Mouse (Mus musculus): ENCODE data around the gene Wwc1. TPM values are rescaled to one million over a fixed set of nuclear protein-coding genes. Genes with fewer than 3 reads are reported as not detected.

Gene Wwc1
- polyA plus RNA-seq, 1 experiment from 2014 or later: 2.0 TPM

DNA sequence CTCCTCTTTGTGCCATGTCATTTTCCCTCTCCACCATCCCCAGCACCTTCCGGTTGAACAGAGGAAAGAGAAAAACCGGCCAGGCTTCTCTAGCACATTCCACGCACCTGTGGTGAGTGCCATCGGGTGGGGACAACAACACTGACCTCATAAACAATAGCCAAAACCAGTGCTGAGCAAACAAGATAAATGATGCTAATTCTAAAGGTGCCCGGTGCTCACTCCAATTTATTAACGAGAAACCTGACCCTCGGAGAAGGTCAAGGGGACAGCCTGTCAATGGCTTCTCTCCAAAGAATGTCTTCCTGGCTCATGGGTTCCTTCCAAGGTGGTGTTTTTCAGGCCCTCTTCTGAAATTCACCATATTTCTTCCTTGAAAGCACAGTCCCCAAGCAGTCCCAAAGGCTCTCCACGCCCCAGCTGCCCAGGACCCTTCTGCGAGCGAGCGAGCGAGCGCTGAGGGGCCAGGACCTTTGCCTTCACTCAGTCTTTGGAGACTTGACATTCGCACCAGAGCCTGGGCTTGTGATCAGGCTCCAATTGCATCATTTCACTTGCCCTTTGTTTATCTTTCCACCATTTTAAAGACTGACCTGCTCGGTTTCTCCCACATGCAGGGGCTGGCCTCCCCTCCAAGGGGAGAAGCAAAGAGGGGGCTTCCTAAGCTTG, 29.1 kb downstream of the Wwc1 start:
- Histone ChIP-seq H3K36me3 (replicated peaks) (no peaks in the 10 kb centered on the region), H3K9me3 (replicated peaks) (no peaks in the 10 kb centered on the region), H3K9ac (no peak overlapping the region), H3K4me2 (peak overlapping the region; percentile 35), H3K27me3 (no peaks in the 10 kb centered on the region), H3K4me1 (replicated peaks) (peaks cover 13% of the 10 kb centered on the region; the same call in 1 of the 2 replicates), H3K27ac (replicated peaks) (peak overlapping the region; percentile 84), H3K4me3 (replicated peaks) (peak overlapping the region; percentile 18; the same call in 1 of the 2 replicates)
- ATAC-seq (ENCODE audit: insufficient read depth): peak; percentile 73
- 63% methylated on average over 15 of the region's 15 CpGs for WGBS (ENCODE audit: insufficient replicate concordance)

GRCm38 (mm10) chr11:35950466-35950865, 29.9 kb downstream of the Wwc1 start:
- Histone ChIP-seq H3K27me3 (no peaks in the 10 kb centered on the region), H3K4me1 (replicated peaks) (peaks cover 13% of the 10 kb centered on the region; the same call in 1 of the 2 replicates), H3K36me3 (replicated peaks) (no peaks in the 10 kb centered on the region), H3K4me2 (peak overlapping the region; percentile 35; the same call in 1 of the 2 replicates), H3K27ac (replicated peaks) (peak overlapping the region; percentile 84; the same call in 1 of the 2 replicates), H3K9ac (no peak overlapping the region), H3K4me3 (replicated peaks) (no peak overlapping the region), H3K9me3 (replicated peaks) (no peaks in the 10 kb centered on the region)
- 66% methylated on average over 7 of the region's 7 CpGs for WGBS (ENCODE audit: insufficient replicate concordance)
- ATAC-seq (ENCODE audit: insufficient read depth): no peak

- Histone ChIP-seq H3K27ac (replicated peaks) (0 out of 2 replicates have a peak overlapping the region, but pooled peaks have one; percentile 84), H3K4me2 (no peak overlapping the region), H3K4me1 (replicated peaks) (peaks cover 13% of the 10 kb centered on the region; the same call in 1 of the 2 replicates), H3K27me3 (no peaks in the 10 kb centered on the region), H3K9me3 (replicated peaks) (no peaks in the 10 kb centered on the region), H3K36me3 (replicated peaks) (no peaks in the 10 kb centered on the region), H3K9ac (no peak overlapping the region), H3K4me3 (replicated peaks) (no peak overlapping the region)
- WGBS (ENCODE audit: insufficient replicate concordance): 69% methylated on average over 3 of the region's 3 CpGs
- no peak for ATAC-seq (ENCODE audit: insufficient read depth)
Observed at GRCm38 (mm10) chr11:35950011-35950410, 30.3 kb downstream of the Wwc1 start.

- no peak for ATAC-seq (ENCODE audit: insufficient read depth)
- no peak overlapping the region for H3K9ac ChIP-seq
- 43% methylated on average over 6 of the region's 6 CpGs for WGBS (ENCODE audit: insufficient replicate concordance)
- H3K27me3 ChIP-seq: no peaks in the 10 kb centered on the region
- no peak overlapping the region for H3K4me2 ChIP-seq
- no peak overlapping the region for H3K27ac ChIP-seq (replicated peaks)
- no peaks in the 10 kb centered on the region for H3K36me3 ChIP-seq (replicated peaks)
- H3K9me3 ChIP-seq (replicated peaks): no peaks in the 10 kb centered on the region
- H3K4me1 ChIP-seq (replicated peaks): peaks cover 13% of the 10 kb centered on the region; the same call in 1 of the 2 replicates
- H3K4me3 ChIP-seq (replicated peaks): no peak overlapping the region
Observed at GRCm38 (mm10) chr11:35948457-35948881, 31.9 kb downstream of the Wwc1 start.

- Histone ChIP-seq H3K36me3 (replicated peaks) (no peaks in the 10 kb centered on the region), H3K9me3 (replicated peaks) (no peaks in the 10 kb centered on the region), H3K4me1 (replicated peaks) (peaks cover 13% of the 10 kb centered on the region; the same call in 1 of the 2 replicates), H3K4me3 (replicated peaks) (no peak overlapping the region), H3K9ac (no peak overlapping the region), H3K4me2 (no peak overlapping the region), H3K27ac (replicated peaks) (no peak overlapping the region), H3K27me3 (no peaks in the 10 kb centered on the region)
- no peak for ATAC-seq (ENCODE audit: insufficient read depth)
- WGBS (ENCODE audit: insufficient replicate concordance): 23% methylated on average over 9 of the region's 9 CpGs
Observed at GRCm38 (mm10) chr11:35947944-35948343, 32.4 kb downstream of the Wwc1 start.

- H3K4me2 ChIP-seq: no peak overlapping the region
- no peak overlapping the region for H3K27ac ChIP-seq (replicated peaks)
- no peaks in the 10 kb centered on the region for H3K9me3 ChIP-seq (replicated peaks)
- H3K36me3 ChIP-seq (replicated peaks): no peaks in the 10 kb centered on the region
- WGBS (ENCODE audit: insufficient replicate concordance): 30% methylated on average over 6 of the region's 6 CpGs
- ATAC-seq (ENCODE audit: insufficient read depth): no peak
- no peaks in the 10 kb centered on the region for H3K27me3 ChIP-seq
- H3K9ac ChIP-seq: no peak overlapping the region
- H3K4me3 ChIP-seq (replicated peaks): no peak overlapping the region
- peaks cover 9% of the 10 kb centered on the region; the same call in 1 of the 2 replicates for H3K4me1 ChIP-seq (replicated peaks)
Observed at GRCm38 (mm10) chr11:35945187-35945586, 35.1 kb downstream of the Wwc1 start.

GRCm38 (mm10) chr11:35941641-35942040, 38.7 kb downstream of the Wwc1 start:
- no peak for ATAC-seq (ENCODE audit: insufficient read depth)
- 40% methylated on average over 3 of the region's 3 CpGs for WGBS (ENCODE audit: insufficient replicate concordance)
- H3K27ac ChIP-seq (replicated peaks): no peak overlapping the region

DNA sequence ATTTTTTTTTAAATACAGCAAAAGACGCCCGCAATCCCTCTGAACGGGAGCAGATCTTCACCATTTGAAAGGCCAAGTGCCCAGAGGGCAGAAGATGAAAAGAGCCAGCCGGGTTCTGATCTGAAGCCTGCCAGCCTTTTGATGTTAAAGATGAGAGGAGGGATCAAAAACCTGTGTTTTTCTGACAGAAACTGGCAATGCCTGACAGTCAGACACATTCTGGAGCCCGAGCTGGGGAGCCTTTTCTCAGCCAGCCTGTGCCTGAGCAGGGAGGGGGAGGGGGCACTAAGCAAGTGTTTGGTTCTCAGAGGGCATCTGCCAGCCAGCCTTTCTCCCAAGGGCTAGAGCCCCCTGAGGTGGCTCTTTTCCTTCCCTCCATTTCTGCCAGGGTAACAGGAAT, 39.3 kb downstream of the Wwc1 start:
- no peak overlapping the region for H3K27ac ChIP-seq (replicated peaks)
- H3K9me3 ChIP-seq (replicated peaks): no peaks in the 10 kb centered on the region
- H3K4me3 ChIP-seq (replicated peaks): no peak overlapping the region
- H3K36me3 ChIP-seq (replicated peaks): no peaks in the 10 kb centered on the region
- H3K4me1 ChIP-seq (replicated peaks): no peaks in the 10 kb centered on the region
- H3K9ac ChIP-seq: no peak overlapping the region
- H3K4me2 ChIP-seq: no peak overlapping the region
- ATAC-seq (ENCODE audit: insufficient read depth): no peak
- no peaks in the 10 kb centered on the region for H3K27me3 ChIP-seq
- WGBS (ENCODE audit: insufficient replicate concordance): 50% methylated on average over 5 of the region's 5 CpGs

More at GRCm38 (mm10) chr11:35941641-35942040, 38.7 kb downstream of the Wwc1 start:
- no peak overlapping the region for H3K4me3 ChIP-seq (replicated peaks)
- H3K36me3 ChIP-seq (replicated peaks): no peaks in the 10 kb centered on the region
- H3K4me1 ChIP-seq (replicated peaks): no peaks in the 10 kb centered on the region
- H3K4me2 ChIP-seq: no peak overlapping the region
- H3K9me3 ChIP-seq (replicated peaks): no peaks in the 10 kb centered on the region
- H3K27me3 ChIP-seq: no peaks in the 10 kb centered on the region
- no peak overlapping the region for H3K9ac ChIP-seq

DNA sequence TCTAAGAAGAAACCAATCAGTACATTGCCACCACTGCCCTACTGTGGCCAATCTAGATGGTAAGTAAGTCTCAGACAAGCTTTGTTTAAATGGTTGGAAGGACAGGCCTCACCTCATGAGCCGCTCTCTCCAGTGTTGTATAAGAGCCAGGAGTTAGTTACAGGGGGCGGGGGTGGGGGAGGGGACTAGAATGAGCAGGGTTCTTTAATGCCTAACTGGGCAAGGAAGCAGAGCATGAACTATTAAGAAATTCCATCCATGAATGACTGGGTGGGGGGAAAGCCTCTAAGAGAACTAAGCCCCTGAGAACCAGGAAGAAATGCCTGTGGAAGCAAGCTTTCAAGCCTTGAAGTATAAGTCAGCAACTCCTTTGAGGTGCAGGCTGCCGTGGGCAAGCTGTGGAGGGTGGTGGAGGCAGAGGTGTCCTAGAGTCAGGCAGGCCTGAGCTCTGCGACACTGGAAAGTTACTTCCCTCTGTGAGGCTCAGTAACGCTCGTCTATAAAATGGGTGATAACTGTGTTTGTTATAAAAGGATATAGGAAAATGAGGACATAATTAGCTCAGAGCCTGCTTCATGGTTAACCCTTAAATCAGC, 41.4 kb downstream of the Wwc1 start:
- Histone ChIP-seq H3K4me1 (replicated peaks) (no peaks in the 10 kb centered on the region), H3K36me3 (replicated peaks) (no peaks in the 10 kb centered on the region), H3K4me2 (no peak overlapping the region), H3K9ac (no peak overlapping the region), H3K9me3 (replicated peaks) (no peaks in the 10 kb centered on the region), H3K27me3 (no peaks in the 10 kb centered on the region), H3K27ac (replicated peaks) (no peak overlapping the region), H3K4me3 (replicated peaks) (no peak overlapping the region)
- ATAC-seq (ENCODE audit: insufficient read depth): no peak
- WGBS (ENCODE audit: insufficient replicate concordance): 54% methylated on average over 6 of the region's 6 CpGs

DNA sequence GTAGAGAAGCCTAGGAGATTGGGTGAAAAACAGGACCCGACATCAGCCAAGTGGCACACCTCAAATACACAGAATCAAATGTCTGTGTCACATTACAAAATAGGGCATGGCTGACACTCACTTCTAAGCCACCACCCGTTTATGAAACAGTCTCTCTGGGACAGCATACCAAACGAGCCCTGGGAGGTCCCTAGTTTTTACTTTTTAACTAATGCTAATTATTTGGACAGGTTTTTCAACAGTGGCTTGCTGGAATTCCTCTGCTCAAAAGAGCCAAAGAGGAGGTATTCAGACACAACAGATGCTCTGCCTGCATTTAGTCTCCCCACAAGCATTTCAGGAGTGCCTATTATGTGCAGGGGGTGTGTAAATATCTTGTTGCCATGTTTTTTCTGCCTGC, 44.7 kb downstream of the Wwc1 start:
- H3K36me3 ChIP-seq (replicated peaks): no peaks in the 10 kb centered on the region
- H3K4me2 ChIP-seq: no peak overlapping the region
- no peak for ATAC-seq (ENCODE audit: insufficient read depth)
- H3K27ac ChIP-seq (replicated peaks): no peak overlapping the region
- no peak overlapping the region for H3K9ac ChIP-seq
- no peaks in the 10 kb centered on the region for H3K4me1 ChIP-seq (replicated peaks)
- H3K27me3 ChIP-seq: no peaks in the 10 kb centered on the region
- no peak overlapping the region for H3K4me3 ChIP-seq (replicated peaks)
- WGBS (ENCODE audit: insufficient replicate concordance): 31% methylated on average over 3 of the region's 3 CpGs
- H3K9me3 ChIP-seq (replicated peaks): no peaks in the 10 kb centered on the region

- ATAC-seq (ENCODE audit: insufficient read depth): no peak
- Histone ChIP-seq H3K27me3 (no peaks in the 10 kb centered on the region), H3K4me2 (no peak overlapping the region), H3K36me3 (replicated peaks) (no peaks in the 10 kb centered on the region), H3K27ac (replicated peaks) (no peak overlapping the region), H3K4me1 (replicated peaks) (no peaks in the 10 kb centered on the region), H3K4me3 (replicated peaks) (no peak overlapping the region), H3K9ac (no peak overlapping the region), H3K9me3 (replicated peaks) (no peaks in the 10 kb centered on the region)
- 77% methylated on average over 1 of the region's 1 CpGs for WGBS (ENCODE audit: insufficient replicate concordance)
Observed at GRCm38 (mm10) chr11:35935133-35935532, 45.2 kb downstream of the Wwc1 start.

Data from liver, embryonic 15.5 days (tissue).